Mouse (Mus musculus) gastrocnemius, postnatal 25 days (tissue): ENCODE measurements around the gene Olfr986. TPM values are rescaled to one million over a fixed set of nuclear protein-coding genes. Genes with fewer than 3 reads are reported as not detected.

Experiments used
- DNase-seq: peaks from one replicate; pipeline ENCODE4 v3.0.0; 2022
- total RNA-seq, 2 experiments: library from RNA; stranded (reverse); gene quantifications; 1 replicate in 1 of 2; 2 replicates in 1 of 2; pipeline ENCODE4 v1.2.3; 2021

Gene Olfr986
- total RNA-seq, 2 experiments from 2014 or later = not detected

DNA sequence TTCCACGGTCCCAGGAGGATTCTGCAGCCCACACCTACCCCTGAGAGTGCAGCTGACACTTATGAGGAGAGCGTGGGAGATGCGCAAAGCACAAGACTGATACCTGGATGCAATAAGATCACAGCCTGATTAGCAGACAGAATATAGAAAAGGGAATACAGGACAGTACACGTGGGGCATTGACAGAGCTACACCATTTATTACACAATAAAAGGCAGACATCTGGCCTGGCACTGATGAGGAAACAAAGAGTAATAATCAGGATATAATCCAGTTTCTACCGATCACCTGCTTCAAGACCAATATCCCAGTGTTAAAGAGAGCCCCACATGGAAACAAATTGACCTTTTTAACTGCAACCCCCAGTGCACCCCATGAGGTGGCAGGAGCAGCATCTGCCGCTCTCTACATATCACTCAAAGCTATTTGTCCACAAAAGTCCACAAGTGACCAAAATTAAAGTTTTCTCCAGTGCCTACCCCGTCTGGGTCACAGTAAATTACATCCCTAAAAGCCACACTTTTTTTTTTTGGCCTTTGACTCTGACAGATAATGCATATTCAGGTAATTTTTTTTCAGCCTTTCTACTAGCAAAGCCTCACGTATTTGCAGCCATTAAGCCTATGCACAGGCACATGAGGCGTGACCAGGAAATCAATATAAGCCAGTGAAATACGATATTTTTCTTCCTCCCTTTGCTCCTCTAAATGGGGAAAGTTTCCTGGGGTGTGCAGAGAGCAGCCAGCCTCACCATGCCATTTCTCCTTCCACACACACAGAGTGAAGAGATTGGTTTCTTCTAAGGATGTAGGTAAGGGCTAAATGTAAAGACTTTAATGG is 53.7 kb downstream of the Olfr986 start:
- no peak for DNase-seq

DNA sequence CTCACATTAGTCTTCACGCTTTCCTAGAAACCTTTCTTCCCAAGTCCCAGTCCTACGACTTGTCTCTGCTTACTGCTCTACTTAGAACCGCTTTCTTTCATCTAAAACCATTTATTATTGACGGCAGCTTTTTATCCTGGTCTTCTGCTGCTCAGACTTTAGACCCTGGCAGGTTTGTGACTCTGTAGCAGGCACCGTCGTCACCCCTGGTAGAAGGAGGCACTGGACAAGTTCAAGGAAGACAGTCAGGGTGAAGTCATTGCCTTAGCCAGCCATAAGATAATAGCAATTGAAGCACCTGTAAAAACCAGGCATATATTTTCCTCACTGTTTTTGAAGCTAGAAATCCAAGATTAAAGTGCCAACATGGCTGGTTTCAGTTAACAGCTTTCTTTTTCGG is 54.5 kb downstream of the Olfr986 start:
- DNase-seq = no peak

Other genes with a start within 250 kb of the Olfr986 start
- not detected for gene Olfr974, start 243.4 kb upstream of the Olfr986 start, total RNA-seq
- not detected for gene Olfr975, start 228.9 kb upstream of the Olfr986 start, total RNA-seq
- not detected for gene Olfr976, start 219.8 kb upstream of the Olfr986 start, total RNA-seq
- gene Olfr978, start 188.8 kb upstream of the Olfr986 start, total RNA-seq = not detected
- not detected for gene Olfr979, start 177.5 kb upstream of the Olfr986 start, total RNA-seq
- gene Olfr980, start 171.3 kb upstream of the Olfr986 start, total RNA-seq = not detected
- gene Olfr981, start 159.5 kb upstream of the Olfr986 start, total RNA-seq = not detected
- gene Olfr982, start 107.1 kb upstream of the Olfr986 start, total RNA-seq = not detected
- not detected for gene Olfr983, start 87.3 kb upstream of the Olfr986 start, total RNA-seq
- gene Olfr984, start 66.7 kb upstream of the Olfr986 start, total RNA-seq = not detected
- not detected for gene Olfr985, start 50.7 kb upstream of the Olfr986 start, total RNA-seq
- not detected for gene Tmem225, start 32.8 kb upstream of the Olfr986 start, total RNA-seq
- gene Zfp202, start 11.4 kb downstream of the Olfr986 start, total RNA-seq = 1 to 10 TPM; 1.3 to 1.4 TPM
- 1 to 10 TPM; 1.9 to 4.4 TPM for gene Scn3b, start 88.3 kb downstream of the Olfr986 start, total RNA-seq